Mouse (Mus musculus): ENCODE measurements at regions not wholly inside any gene's neighbourhood (a gene's known extent, or its start where the extent isn't known, plus 50 kb on each side); places are given as distances from the start of the nearest gene placed in this dataset.

GRCm38 (mm10) chr12:63805458-63805857 lies 669.0 kb downstream of the Fscb start:
- DNase-seq (ENCODE audit: low read depth): no peak

- no peak for DNase-seq (ENCODE audit: low read depth)
Observed at GRCm38 (mm10) chr12:63804008-63804407, 670.5 kb downstream of the Fscb start.

- no peak for DNase-seq (ENCODE audit: low read depth)
Observed at GRCm38 (mm10) chr12:63791667-63792066, 682.8 kb downstream of the Fscb start.

GRCm38 (mm10) chr12:63777874-63778273 lies 696.6 kb downstream of the Fscb start:
- no peak for DNase-seq (ENCODE audit: low read depth)

DNA sequence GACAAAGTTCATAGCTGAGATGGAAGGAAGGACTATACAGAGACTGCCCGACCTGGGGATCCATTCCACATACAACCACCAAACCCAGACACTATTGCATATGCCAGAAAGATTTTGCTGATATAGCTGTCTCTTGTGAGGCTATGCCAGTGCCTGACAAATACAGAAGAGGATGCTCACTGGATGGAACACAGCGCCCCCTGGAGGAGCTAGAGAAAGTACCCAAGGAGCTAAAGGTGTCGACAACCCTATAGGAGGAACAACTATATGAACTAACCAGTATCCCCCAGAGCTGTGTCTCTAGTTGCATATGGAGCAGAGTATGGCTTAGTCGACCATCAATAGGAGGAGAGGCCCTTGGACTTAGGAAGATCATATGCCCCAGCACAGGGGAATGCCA lies 713.4 kb downstream of the Fscb start:
- DNase-seq (ENCODE audit: low read depth): peak; percentile 2
